Comparison of ENCODE assay signal across 27 mouse cellular contexts in the genomic region with DNA sequence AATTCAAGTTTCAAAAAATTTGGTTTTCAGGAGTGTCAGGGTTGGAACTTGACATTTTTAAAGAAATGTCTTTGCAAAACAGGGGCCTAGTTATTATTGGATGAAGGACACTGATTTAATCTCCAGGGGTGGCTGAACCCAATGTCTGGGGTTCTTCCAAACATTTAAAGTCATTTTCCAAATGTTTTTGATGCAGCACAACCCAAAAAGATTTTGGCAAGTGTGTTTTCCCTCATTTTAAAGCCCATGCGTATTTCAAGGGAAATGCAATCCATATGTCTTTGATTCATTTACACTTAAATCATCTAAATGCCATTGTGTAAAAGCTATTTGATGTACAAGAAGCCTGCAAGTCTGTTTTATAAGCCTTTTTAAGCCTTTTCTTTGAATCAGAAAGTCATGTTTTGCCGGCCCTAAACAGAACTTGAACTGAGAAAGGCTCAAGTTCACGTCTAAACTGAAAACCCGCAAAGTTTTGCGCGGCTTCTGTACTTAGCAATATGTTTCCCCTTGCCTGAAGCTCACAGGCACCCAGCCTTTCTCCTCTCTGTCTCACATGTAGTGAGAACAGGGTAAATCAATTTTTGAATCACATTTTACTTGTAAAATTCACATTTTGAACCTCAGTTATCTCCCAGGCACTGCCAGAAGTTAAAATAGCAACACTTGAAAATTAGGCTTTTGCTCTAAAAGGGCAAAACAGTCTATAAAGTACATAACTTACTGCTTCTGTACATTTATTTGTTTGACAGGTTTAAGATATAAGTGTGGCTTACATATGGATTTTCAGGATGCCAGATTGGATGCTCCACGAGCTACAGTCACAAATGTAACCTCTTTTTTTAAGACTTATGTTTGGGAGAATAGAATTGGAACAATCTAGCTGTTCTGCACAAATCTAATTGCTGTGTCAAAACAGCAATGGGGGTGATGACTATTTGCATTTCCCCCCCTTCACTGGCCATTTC.
DNase-seq lines count a peak whose midpoint lies in the region; ATAC-seq lines count a peak whose summit lies in the region.
"Had no signal": no experiment of that assay in that cellular context is flagged by ENCODE, and none has a peak within 500 bp of the region (broad histone marks: within the 10 kb centered on the region; RNA-seq: fewer than 3 reads in every experiment).

No protein-coding gene starts in this region.

- H3K36me3 ChIP-seq in forebrain, embryonic 15.5 days, result no peaks in the 10 kb centered on the region
- H3K36me3 ChIP-seq in forebrain, embryonic 12.5 days (replicated peaks), result no peaks in the 10 kb centered on the region
- H3K36me3 ChIP-seq in limb, embryonic 11.5 days (ENCODE audit: control insufficient read depth, insufficient read depth, low read length), result no peaks in the 10 kb centered on the region
- no peaks in the 10 kb centered on the region for H3K36me3 ChIP-seq in limb, embryonic 10.5 days
- no peaks in the 10 kb centered on the region for H3K36me3 ChIP-seq in embryonic facial prominence, embryonic 13.5 days
- H3K36me3 ChIP-seq: heart, embryonic 12.5 days; hindbrain, embryonic 10.5 days; intestine, embryonic 15.5 days; neural tube, embryonic 13.5 days had no signal

- peaks cover 5% of the 10 kb centered on the region; the same call in 1 of the 2 replicates for H3K4me1 ChIP-seq in forebrain, embryonic 15.5 days
- peaks cover 10% of the 10 kb centered on the region for H3K4me1 ChIP-seq in forebrain, embryonic 12.5 days
- H3K4me1 ChIP-seq in limb, embryonic 11.5 days (ENCODE audit: control insufficient read depth, insufficient read depth, low read length), result no peaks in the 10 kb centered on the region
- H3K4me1 ChIP-seq in limb, embryonic 10.5 days, result peaks cover 18% of the 10 kb centered on the region
- peaks cover 13% of the 10 kb centered on the region; the same call in 1 of the 2 replicates for H3K4me1 ChIP-seq in embryonic facial prominence, embryonic 13.5 days
- H3K4me1 ChIP-seq: intestine, embryonic 15.5 days had no signal

- peak; percentile 29 for DNase-seq in limb, embryonic 11.5 days (ENCODE audit: low spot score)
- DNase-seq in limb, embryonic 10.5 days (ENCODE audit: low spot score), result no peak
- DNase-seq in cerebellum, postnatal 36 days, result no peak
- DNase-seq in thymus, postnatal 0 days (ENCODE audit: low spot score), result no peak
- DNase-seq: adrenal gland, postnatal 14 days; cerebellum, adult 18-20 months; cerebellum, postnatal 14 days; gastrocnemius, postnatal 14 days; heart, adult 18-20 months; heart, postnatal 10 days; kidney, adult 9 months; kidney, postnatal 25 days; lung, postnatal 4 days; retina, postnatal 1 day; thymus, adult 18-20 months had no signal

- peak overlapping the region; percentile 46 for H3K27ac ChIP-seq in forebrain, embryonic 15.5 days (replicated peaks)
- no peak overlapping the region for H3K27ac ChIP-seq in forebrain, embryonic 12.5 days
- peak overlapping the region; percentile 51; the same call in 1 of the 2 replicates for H3K27ac ChIP-seq in limb, embryonic 11.5 days (replicated peaks; ENCODE audit: low read depth, low read length)
- H3K27ac ChIP-seq in limb, embryonic 10.5 days, result no peak overlapping the region
- H3K27ac ChIP-seq in embryonic facial prominence, embryonic 13.5 days, result peak overlapping the region; percentile 72
- H3K27ac ChIP-seq: hindbrain, embryonic 10.5 days; intestine, embryonic 15.5 days; neural tube, embryonic 13.5 days had no signal

- H3K9me3 ChIP-seq in forebrain, embryonic 15.5 days, result no peaks in the 10 kb centered on the region
- no peaks in the 10 kb centered on the region for H3K9me3 ChIP-seq in forebrain, embryonic 12.5 days
- no peaks in the 10 kb centered on the region for H3K9me3 ChIP-seq in limb, embryonic 11.5 days (ENCODE audit: control insufficient read depth, low read length)
- no peaks in the 10 kb centered on the region for H3K9me3 ChIP-seq in limb, embryonic 10.5 days (replicated peaks)
- H3K9me3 ChIP-seq in embryonic facial prominence, embryonic 13.5 days, result no peaks in the 10 kb centered on the region
- H3K9me3 ChIP-seq: heart, embryonic 12.5 days; hindbrain, embryonic 10.5 days; intestine, embryonic 15.5 days; neural tube, embryonic 13.5 days had no signal

- H3K4me3 ChIP-seq in forebrain, embryonic 15.5 days, result no peak overlapping the region
- no peak overlapping the region for H3K4me3 ChIP-seq in forebrain, embryonic 12.5 days (replicated peaks)
- no peak overlapping the region for H3K4me3 ChIP-seq in limb, embryonic 11.5 days (ENCODE audit: low read depth, low read length)
- no peak overlapping the region for H3K4me3 ChIP-seq in limb, embryonic 10.5 days
- H3K4me3 ChIP-seq in embryonic facial prominence, embryonic 13.5 days, result no peak overlapping the region
- H3K4me3 ChIP-seq: erythroblast, embryonic 14.5 days; heart, embryonic 12.5 days; hindbrain, embryonic 10.5 days; intestine, embryonic 15.5 days; myocyte; neural tube, embryonic 13.5 days had no signal

- ATAC-seq in forebrain, embryonic 15.5 days (replicated peaks), result no peak; the same call in 1 of the 2 replicates
- no peak for ATAC-seq in forebrain, embryonic 12.5 days (ENCODE audit: low FRiP score)
- no peak for ATAC-seq in limb, embryonic 11.5 days (ENCODE audit: insufficient number of reproducible peaks, low FRiP score, low TSS enrichment, low read depth)
- ATAC-seq in embryonic facial prominence, embryonic 13.5 days (ENCODE audit: insufficient number of reproducible peaks, insufficient read depth, low FRiP score, low TSS enrichment, low read depth), result no peak
- ATAC-seq: CD4-positive, CD25-positive, alpha-beta regulatory T cell, adult 4 months; hindbrain, embryonic 16.5 days; intestine, embryonic 15.5 days; midbrain, embryonic 16.5 days had no signal

- H3K27me3 ChIP-seq in forebrain, embryonic 15.5 days, result no peaks in the 10 kb centered on the region
- H3K27me3 ChIP-seq in forebrain, embryonic 12.5 days, result no peaks in the 10 kb centered on the region
- no peaks in the 10 kb centered on the region for H3K27me3 ChIP-seq in limb, embryonic 11.5 days (ENCODE audit: control insufficient read depth, insufficient read depth, low read length)
- H3K27me3 ChIP-seq in limb, embryonic 10.5 days (ENCODE audit: low read depth, poor library complexity, severe bottlenecking), result no peaks in the 10 kb centered on the region
- H3K27me3 ChIP-seq in embryonic facial prominence, embryonic 13.5 days, result no peaks in the 10 kb centered on the region
- H3K27me3 ChIP-seq: heart, embryonic 12.5 days; intestine, embryonic 15.5 days; neural tube, embryonic 13.5 days had no signal

- H3K9ac ChIP-seq in forebrain, embryonic 15.5 days (replicated peaks), result no peak overlapping the region
- H3K9ac ChIP-seq in forebrain, embryonic 12.5 days, result no peak overlapping the region
- H3K9ac ChIP-seq in limb, embryonic 11.5 days (ENCODE audit: low read length), result no peak overlapping the region
- no peak overlapping the region for H3K9ac ChIP-seq in embryonic facial prominence, embryonic 13.5 days
- H3K9ac ChIP-seq: heart, embryonic 12.5 days; intestine, embryonic 15.5 days; neural tube, embryonic 13.5 days had no signal

- 65% methylated on average over 7 of the region's 7 CpGs for WGBS in forebrain, embryonic 15.5 days
- 70% methylated on average over 7 of the region's 7 CpGs for WGBS in forebrain, embryonic 12.5 days
- 45% methylated on average over 7 of the region's 7 CpGs for WGBS in limb, embryonic 11.5 days
- WGBS in limb, embryonic 10.5 days, result 71% methylated on average over 7 of the region's 7 CpGs
- WGBS in embryonic facial prominence, embryonic 13.5 days, result 29% methylated on average over 7 of the region's 7 CpGs

- no peak overlapping the region for H3K4me2 ChIP-seq in forebrain, embryonic 15.5 days (replicated peaks)
- no peak overlapping the region for H3K4me2 ChIP-seq in forebrain, embryonic 12.5 days
- no peak overlapping the region for H3K4me2 ChIP-seq in limb, embryonic 11.5 days (ENCODE audit: low read depth, severe bottlenecking)
- H3K4me2 ChIP-seq in embryonic facial prominence, embryonic 13.5 days, result no peak overlapping the region
- H3K4me2 ChIP-seq: heart, embryonic 12.5 days; intestine, embryonic 15.5 days; neural tube, embryonic 13.5 days had no signal

Comparison
In these comparisons a context has a peak if more than half of its experiments do, and no peak if none do; other contexts are left out.
1. H3K27ac ChIP-seq: peak in forebrain, embryonic 15.5 days (single experiment), limb, embryonic 11.5 days (single experiment) and embryonic facial prominence, embryonic 13.5 days (single experiment); none in forebrain, embryonic 12.5 days (single experiment) and limb, embryonic 10.5 days (single experiment).